Mouse (Mus musculus) G1E (cell line): Measurements from ENCODE around the gene Sirt3. TPM values are rescaled to one million over a fixed set of nuclear protein-coding genes. Genes with fewer than 3 reads are reported as not detected.
A peak's percentile ranks its signal among the peaks of the same experiment; 100 is the strongest.

Source experiments
- ATAC-seq: 2 replicates; pipeline ENCODE4 v1.8.0; 2016; ENCODE audit warnings: mild to moderate bottlenecking; ENCODE audit not compliant: insufficient number of reproducible peaks, poor library complexity, low FRiP score, severe bottlenecking; ENCODE audit errors: extremely low read depth
- DNase-seq: peaks from one replicate; pipeline ENCODE4 v3.0.0; 2012; ENCODE audit warnings: low spot score
- H3K27me3 ChIP-seq: 2 replicates; pipeline ENCODE4 v1.6.1; 2012; ENCODE audit warnings: mild to moderate bottlenecking, low read length, inconsistent platforms; ENCODE audit not compliant: insufficient read depth
- H3K36me3 ChIP-seq: replicated peaks from 2 replicates; pipeline ENCODE3; 2012; ENCODE audit warnings: mild to moderate bottlenecking, inconsistent platforms
- H3K4me1 ChIP-seq: 2 replicates; pipeline ENCODE4 v1.6.1; 2012; ENCODE audit warnings: low read depth, low read length, inconsistent platforms, mixed read lengths; ENCODE audit not compliant: insufficient read depth
- H3K4me3 ChIP-seq: 2 replicates; pipeline ENCODE4 v1.5.1; 2012; ENCODE audit warnings: low read depth, mild to moderate bottlenecking, inconsistent platforms, low read length, moderate library complexity, mixed read lengths
- H3K9me3 ChIP-seq: replicated peaks from 2 replicates; pipeline ENCODE4 v1.6.1; 2012; ENCODE audit warnings: inconsistent platforms
- CTCF ChIP-seq: IDR thresholded peaks from 2 replicates; pipeline ENCODE4 v1.5.1; 2012; ENCODE audit warnings: low read depth, low read length, inconsistent platforms, mixed read lengths
- GATA1 ChIP-seq: IDR thresholded peaks from 2 replicates; pipeline ENCODE4 v1.6.1; 2012; ENCODE audit warnings: borderline replicate concordance, low read length, inconsistent platforms, mixed read lengths
- GATA2 ChIP-seq: IDR thresholded peaks from 2 replicates; pipeline ENCODE4 v1.6.1; 2012; ENCODE audit warnings: low read depth, low read length, inconsistent platforms, borderline replicate concordance
- POLR2AphosphoS5 ChIP-seq: IDR thresholded peaks from 2 replicates; pipeline ENCODE4 v1.6.1; 2012; ENCODE audit warnings: low read depth, low read length, inconsistent platforms; ENCODE audit not compliant: insufficient replicate concordance
- TAL1 ChIP-seq: conservative IDR thresholded peaks from 2 replicates; pipeline ENCODE4 v1.6.1; 2012; ENCODE audit warnings: low read depth, low read length, inconsistent platforms, mixed read lengths
- polyA plus RNA-seq: library from polyadenylated mRNA; stranded (reverse); fragments of >175 nt; gene quantifications from 2 replicates; pipeline ENCODE4 v1.2.3, GENCODE M21; 2012
- total RNA-seq, 2 experiments: library from RNA; stranded (forward) in 1 of 2; stranded (reverse) in 1 of 2; fragments of 200-1000 nt in 1 of 2; fragments of >200 nt in 1 of 2; fragmentation: Nextera tagmentation in 1 of 2; gene quantifications; 2 replicates each; pipeline ENCODE4 v1.2.3; 2014 to 2017

Gene Sirt3
- total and polyA plus RNA-seq, 3 experiments, result 10.5 to 27.6 (median 11.0) TPM

- Histone ChIP-seq H3K4me3 (peak overlapping the region; percentile 90), H3K27me3 (no peaks in the 10 kb centered on the region), H3K9me3 (no peaks in the 10 kb centered on the region), H3K36me3 (peaks cover 59% of the 10 kb centered on the region), H3K4me1 (peaks cover 44% of the 10 kb centered on the region)
- ATAC-seq, result no peak
- DNase-seq, result no peak
- TF ChIP-seq GATA2 (no peak), TAL1 (no peak), GATA1 (no peak), POLR2AphosphoS5 (no peak), CTCF (no peak)
These were observed 1.1 kb downstream of the Sirt3 start for GRCm38 (mm10) chr7:140880865-140881515.

DNA sequence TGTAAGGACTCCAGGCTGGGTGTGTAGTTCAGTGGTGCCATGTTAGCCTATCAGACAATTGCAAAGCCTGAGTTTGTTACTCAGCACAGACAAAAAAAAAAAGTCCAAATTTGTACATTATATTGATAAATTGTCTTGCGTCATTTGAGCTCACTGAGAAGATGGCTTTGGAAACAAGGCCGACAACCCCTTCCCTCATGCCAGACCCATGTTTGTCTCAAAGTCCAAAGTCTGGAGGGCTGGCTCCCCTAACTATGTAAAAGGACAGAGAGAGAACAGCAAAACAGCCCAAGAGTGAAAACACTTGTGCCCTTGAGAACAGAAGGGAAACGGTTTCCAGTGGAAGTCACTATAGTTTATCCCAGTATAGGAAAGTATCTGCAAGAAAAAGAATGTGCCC, 1.7 kb downstream of the Sirt3 start:
- H3K4me3 ChIP-seq, result no peak overlapping the region; the same call in 1 of the 2 replicates
- no peaks in the 10 kb centered on the region for H3K9me3 ChIP-seq
- peaks cover 58% of the 10 kb centered on the region for H3K36me3 ChIP-seq
- TF ChIP-seq GATA1, result no peak
- no peak for DNase-seq
- peaks cover 44% of the 10 kb centered on the region for H3K4me1 ChIP-seq
- no peaks in the 10 kb centered on the region for H3K27me3 ChIP-seq
- ATAC-seq, result no peak

GRCm38 (mm10) chr7:140879355-140879754, 2.8 kb downstream of the Sirt3 start:
- DNase-seq (no peak), ATAC-seq (no peak)
- peaks cover 59% of the 10 kb centered on the region for H3K36me3 ChIP-seq
- H3K27me3 ChIP-seq, result no peaks in the 10 kb centered on the region
- H3K4me3 ChIP-seq, result no peak overlapping the region
- TF ChIP-seq GATA1 (no peak), CTCF (no peak), TAL1 (no peak), GATA2 (no peak), POLR2AphosphoS5 (no peak)
- H3K4me1 ChIP-seq, result peaks cover 49% of the 10 kb centered on the region
- no peaks in the 10 kb centered on the region for H3K9me3 ChIP-seq

DNA sequence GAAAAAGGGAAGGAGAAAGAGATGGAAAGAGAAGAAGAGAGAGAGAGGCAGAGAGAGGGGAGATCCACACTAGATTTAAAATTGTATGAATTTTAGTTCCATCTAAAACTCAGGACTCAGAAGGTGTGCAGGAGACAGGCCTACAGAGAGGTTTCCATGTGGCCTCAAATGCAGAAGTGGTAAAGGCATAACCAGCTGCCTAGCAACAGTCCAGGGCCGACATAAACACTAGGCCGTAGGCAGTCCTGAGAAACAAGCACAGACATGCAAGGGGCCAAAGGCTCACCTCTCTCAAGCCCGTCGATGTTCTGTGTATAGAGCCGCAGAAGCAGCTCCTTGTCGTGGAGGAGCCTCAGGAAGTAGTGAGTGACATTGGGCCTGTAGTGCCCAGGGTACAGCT, 4.7 kb downstream of the Sirt3 start:
- ATAC-seq (no peak), DNase-seq (no peak)
- TF ChIP-seq GATA1 (no peak), GATA2 (no peak), CTCF (no peak), TAL1 (no peak), POLR2AphosphoS5 (no peak)
- Histone ChIP-seq H3K36me3 (peaks cover 63% of the 10 kb centered on the region), H3K4me1 (peaks cover 42% of the 10 kb centered on the region), H3K4me3 (no peak overlapping the region), H3K9me3 (no peaks in the 10 kb centered on the region), H3K27me3 (no peaks in the 10 kb centered on the region)

- peaks cover 88% of the 10 kb centered on the region for H3K36me3 ChIP-seq
- no peaks in the 10 kb centered on the region for H3K27me3 ChIP-seq
- ATAC-seq (no peak), DNase-seq (no peak)
- peaks cover 26% of the 10 kb centered on the region for H3K4me1 ChIP-seq
- H3K4me3 ChIP-seq, result no peak overlapping the region
- H3K9me3 ChIP-seq, result no peaks in the 10 kb centered on the region
- TF ChIP-seq TAL1, result no peak
- TF ChIP-seq GATA2, result no peak
- TF ChIP-seq GATA1, result no peak
- TF ChIP-seq POLR2AphosphoS5, result no peak
These were observed 7.9 kb downstream of the Sirt3 start for GRCm38 (mm10) chr7:140874224-140874623.

- ATAC-seq, result no peak
- no peak for DNase-seq
- TF ChIP-seq POLR2AphosphoS5 (0 out of 2 replicates have a peak, but pooled peaks have one; percentile 38), GATA2 (no peak), GATA1 (no peak)
- Histone ChIP-seq H3K4me1 (peaks cover 9% of the 10 kb centered on the region), H3K27me3 (no peaks in the 10 kb centered on the region), H3K9me3 (no peaks in the 10 kb centered on the region), H3K36me3 (peaks cover 95% of the 10 kb centered on the region), H3K4me3 (no peak overlapping the region)
These were observed 17.3 kb downstream of the Sirt3 start for GRCm38 (mm10) chr7:140864761-140865160.
